Mouse (Mus musculus) embryo, embryonic 10 days (tissue): Measurements from ENCODE around the gene Specc1l.

Experiments
- DNase-seq: peaks from one replicate; pipeline ENCODE4 v3.0.0-alpha.2; 2015; ENCODE audit warnings: low spot score

The Specc1l gene

DNA sequence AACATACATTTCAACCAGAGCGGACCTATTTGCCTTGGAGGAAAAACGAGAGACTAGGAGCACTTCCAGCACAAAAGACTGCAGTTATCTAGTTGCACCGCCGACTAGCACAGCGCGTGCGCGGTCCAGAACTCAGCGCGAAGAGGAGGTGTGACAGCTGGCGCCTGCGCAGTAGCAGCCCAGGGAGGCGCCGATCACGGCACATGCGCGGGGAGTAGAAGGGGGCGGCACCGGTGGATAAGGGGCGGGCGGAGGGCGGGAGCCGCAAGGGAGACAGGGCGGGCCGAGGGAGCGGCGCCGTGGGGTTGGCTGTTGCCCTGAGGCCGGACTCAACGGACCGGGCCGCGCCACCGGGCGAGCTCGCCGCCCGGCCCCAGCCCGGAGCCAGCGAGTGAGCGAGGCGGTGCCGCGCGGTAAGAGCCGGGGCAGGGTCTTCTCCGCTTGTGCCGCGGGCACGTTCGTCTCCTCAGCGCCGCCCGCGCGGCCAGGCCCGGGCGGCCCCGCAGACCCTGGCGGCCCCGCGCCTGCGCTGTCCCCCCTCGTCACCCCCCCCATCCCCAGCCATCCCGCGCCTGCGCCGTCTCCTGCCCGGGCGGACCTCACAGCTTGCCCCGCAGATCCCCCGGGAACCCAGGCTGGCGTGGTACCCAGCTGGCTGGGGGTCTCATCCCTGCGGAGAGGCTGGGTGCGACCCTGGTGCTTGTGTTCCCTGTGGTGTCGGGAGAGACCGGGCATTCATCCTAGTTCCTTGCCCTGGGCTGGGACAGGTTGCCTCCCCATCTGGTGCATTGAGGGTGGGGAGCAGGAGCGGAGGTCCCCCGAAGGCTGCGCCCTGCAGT, at the start of gene Specc1l:
Specc1l (plus strand) TSS at position 267 of the 839 bp plus-strand sequence.
- peak; percentile 97 for DNase-seq

DNA sequence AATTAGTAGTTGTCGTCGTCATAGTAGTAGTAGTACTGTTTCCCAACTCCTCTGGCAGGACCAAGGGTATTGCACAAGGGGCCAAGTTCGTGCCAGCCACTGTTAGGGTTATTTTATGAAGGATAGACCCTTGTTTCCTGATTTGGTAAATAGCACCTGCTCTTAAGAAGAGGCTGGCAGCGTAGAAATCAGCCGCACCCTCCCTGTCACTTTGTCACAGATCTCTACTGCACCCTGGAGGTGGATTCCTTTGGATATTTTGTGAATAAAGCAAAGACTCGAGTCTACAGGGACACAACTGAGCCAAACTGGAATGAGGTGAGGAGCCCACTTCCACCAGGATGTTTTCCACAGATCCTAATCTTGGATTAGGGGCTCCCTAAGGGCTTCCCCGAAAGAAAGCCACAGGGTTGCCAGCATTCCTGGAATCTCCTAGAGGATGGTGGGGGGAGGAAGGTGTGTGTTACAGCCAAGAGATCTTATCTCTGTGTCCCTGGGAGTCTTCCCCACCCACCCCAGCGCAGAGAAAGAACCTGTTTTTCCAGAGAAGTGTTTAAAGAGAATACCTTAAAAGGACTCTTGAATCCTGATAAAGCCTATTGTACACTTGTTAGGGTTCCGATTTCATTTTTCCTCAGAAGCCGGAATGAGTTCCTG, 45.9 kb upstream of the Specc1l start:
- no peak for DNase-seq

DNA sequence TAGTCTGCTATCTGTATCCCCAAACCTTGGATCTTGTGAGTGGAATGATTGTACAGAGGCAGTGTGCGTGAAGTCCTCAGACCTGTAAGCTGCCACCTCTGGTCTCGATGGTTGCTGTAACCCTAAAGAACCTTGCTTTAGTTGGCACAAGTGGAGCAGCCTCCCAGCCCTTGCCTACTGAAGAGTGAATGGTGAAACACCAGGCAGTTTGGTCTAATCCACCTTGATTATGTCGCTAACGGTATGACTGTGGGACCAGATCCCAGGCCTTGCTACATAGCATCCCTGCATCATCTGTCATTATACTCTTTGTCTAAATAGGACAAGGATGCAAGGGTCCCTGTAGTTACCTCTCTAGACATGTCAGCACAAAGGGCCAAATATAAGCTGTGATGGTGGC, 45.3 kb upstream of the Specc1l start:
- no peak for DNase-seq

DNA sequence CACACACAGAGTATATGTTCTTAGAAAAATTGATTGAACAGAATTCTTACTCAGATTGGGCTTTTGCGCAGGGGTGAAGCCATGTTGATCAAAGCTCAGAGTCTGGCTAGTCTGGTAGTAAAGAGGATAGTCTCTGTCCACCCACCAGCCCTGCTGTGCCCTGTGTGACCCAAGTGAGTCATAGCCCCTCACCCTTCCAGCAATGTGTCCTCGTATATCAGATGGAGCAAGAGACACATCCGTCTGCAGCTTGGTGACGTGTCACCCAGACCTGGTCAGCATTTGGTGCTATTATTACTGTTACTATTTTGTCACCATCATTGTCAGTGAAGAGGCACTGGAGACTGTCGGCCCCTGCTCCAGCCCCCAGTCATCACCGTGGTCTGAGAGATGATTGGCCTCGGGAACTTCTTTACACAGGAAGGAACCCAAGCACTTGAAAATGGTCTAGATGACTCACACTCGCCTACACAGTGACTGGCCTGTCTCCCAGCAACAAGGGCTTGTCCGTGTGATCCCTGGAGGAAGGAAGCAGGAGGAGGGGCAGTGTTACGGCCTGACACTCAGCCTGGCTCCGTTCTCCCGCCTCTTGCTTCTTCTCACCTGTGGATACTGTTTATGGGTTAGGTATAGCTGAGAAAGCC, 41.5 kb upstream of the Specc1l start:
- no peak for DNase-seq

DNA sequence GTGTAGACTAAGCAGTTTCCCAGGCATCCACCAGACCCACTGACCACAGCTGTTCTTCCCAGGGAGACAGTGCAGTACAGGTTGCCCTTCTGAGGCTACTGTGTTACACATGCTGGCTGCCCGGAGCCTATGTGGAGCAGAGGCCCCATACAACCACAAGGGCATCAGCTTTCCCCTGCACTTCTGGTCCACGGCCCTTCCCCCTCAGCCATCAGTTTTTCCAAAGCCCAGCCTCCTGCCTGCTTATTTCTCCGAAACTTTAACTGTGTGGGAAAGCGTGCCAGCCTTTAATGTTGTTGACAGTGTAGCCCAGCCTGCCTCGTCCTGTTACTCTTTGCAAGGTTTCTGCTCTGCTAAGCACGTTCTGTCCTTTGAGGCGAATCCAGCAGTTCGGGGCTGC, 38.8 kb upstream of the Specc1l start:
- no peak for DNase-seq

DNA sequence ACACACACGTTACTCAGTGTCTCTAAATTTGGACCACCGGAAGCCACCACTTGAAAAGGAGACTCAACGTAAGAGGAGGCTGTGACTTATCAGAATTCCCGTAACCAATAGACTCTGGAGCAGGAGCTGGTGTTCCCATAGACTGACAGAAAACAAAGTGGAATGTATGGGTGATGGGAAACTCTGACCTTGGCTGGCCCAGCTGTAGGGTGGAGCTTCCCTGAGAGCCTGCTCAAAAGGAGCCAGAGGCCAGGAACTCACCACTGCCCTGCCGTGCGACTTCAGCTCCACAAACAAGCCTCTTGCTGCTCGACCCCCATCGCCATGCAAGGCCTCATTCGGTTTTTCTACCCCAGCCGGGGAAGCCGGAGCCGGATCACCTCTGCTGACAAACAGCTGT, 38.2 kb upstream of the Specc1l start:
- DNase-seq: no peak

DNA sequence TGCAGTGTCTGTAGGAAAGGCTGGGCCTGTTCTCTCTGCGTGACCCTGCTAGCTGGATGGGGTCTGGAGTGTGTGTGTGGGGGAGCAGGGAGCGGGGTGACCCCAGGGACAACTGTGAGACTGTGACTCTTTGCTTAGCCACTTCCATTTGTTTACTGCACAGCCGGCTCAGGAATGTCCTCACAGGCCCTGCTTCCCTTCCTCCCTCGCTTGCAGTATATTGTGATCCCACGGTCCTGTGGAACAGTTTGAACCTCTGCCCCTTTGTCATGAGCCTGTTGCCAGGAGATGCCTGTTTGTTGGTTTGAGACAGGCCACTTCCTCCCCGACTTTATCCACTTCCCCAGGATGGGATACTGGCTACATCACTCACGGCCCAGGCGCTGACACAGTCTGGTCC, 35.4 kb upstream of the Specc1l start:
- DNase-seq: no peak

DNA sequence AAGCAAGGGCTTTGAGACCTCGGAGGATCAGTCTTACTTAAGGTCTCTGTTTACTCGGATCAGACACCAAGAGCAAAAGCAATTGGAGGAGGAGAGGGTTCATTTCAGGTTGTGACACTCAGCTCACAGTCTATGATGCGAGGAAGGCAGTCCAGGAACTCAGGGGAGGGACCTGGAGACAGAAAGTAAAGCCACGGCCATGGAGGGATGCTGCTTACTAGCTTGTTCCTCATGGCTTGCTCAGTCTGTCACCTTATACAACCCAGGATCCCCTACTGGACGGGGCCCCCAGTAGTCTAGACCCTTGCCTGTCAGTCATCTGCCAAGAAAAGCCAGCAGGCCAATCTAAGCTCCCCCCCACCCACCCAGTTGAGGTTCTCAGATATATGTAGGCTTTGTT, 33.0 kb upstream of the Specc1l start:
- no peak for DNase-seq

DNA sequence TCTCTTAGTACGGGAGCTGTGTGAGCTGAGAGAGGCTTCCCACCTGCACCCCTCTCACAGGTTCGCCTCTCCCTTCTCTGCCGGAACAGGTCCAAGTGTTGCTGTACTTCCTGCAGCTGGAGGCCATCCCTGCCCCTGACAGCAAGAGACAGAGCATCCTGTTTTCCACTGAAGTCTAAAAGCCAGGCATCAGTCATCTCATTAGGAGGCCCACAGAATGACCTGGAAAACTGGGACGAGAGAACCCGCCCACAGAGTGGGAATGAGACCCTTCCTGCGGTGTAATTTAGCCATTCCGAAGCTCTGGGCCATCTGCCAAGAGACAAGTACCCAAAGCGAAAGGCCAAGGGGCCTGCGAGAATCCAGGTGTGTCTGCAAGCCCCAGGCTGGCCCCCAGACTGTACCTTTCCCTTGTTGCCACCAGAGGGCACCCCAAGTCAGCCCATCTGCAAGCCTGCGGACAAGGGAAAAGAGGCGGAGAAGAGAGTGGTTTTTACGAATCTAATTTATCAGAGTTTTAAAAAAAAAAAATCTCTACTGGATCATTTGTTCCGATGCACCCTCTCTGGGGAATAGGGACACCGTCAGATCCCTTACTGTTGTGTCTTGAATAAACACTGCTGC, 29.6 kb upstream of the Specc1l start:
- peak; percentile 68 for DNase-seq

DNA sequence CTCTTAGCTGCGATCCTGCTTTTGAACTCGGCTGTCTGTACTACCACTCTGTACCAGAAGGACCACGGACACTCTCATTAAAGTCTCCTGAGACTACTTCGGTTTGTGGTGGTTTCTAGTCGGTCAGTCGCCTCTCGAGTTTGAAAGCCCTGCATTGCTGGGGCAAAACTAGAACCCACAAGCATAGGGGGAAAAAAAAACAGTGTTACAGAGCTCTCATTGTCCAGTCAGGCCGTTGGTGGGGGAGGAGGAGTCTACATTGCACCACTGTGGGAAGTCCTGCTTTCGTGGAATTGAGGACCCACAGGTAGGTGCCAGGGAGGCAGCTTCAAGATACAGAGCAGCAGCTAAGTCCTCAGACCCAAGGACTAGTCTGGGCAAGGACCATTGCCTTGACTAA, 27.0 kb upstream of the Specc1l start:
- no peak for DNase-seq

DNA sequence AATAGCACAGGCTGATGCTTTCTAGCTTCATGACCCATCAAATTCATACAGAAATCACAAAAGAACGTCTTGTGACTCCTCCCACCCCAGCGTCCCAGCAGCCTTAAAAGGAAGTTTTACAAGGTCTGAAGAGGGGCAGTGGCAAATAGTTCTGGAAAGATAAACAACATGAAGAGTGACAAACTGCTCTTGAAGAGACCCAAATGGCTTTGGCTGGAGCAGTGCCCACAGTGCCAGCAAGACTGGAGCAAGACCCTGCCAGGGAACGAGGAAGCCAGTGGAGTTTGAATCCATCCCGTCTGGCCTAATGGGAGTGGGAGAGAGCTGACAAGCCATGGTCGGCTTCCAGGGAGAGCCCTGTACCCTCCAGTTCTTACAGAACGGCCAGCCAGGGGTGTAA, 25.3 kb upstream of the Specc1l start:
- no peak for DNase-seq

DNA sequence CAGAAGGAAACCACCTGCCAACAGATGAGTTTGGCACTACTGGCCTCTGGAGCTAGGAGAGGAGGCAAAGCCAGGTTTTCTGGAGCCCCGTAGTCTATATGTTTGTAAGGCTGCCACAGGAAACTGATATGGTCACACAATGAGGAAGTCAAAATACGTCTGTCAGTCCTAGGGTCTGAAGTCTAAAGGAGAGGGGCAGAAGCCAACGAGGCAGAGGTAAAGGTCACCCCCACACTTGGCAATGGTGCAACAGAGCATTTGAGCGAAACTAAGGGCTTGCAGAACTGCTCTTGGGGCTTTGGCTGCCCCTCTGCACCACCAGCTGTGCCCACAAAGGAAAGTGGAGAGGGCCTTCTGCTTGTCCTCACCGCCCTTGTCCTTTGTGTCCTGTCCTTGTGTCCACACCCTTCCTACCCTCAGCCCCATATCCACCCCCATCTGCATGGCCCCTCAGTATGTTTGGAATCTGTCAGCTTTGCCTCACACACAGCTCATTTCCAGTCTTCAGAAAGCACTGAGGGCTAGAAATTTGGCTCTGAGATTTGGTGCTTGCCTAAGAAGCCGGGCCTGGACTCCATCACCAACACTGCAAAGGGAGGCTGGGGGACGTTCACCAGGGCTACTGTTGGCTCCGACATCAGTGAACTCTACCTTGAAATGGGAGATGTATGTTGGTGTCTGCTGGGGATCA, 24.4 kb upstream of the Specc1l start:
- DNase-seq: no peak

DNA sequence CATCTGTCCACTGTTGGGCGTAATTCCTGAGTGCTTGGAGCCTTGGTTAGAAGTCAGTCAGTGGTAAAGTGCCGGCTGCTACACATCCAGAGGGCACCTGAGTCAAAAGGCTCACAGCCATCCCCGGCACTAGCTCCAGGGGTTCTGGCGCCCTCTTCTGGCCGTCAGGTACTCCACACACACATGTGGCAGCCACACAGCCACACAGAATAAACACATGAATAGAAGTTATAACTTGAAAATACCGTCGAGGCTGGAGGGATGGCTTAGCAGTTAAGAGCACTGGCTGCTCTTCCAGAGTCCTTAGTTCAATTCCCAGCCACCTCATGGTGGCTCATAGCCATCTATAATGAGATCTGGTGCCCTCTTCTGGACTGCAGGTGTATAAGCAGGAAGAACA, 20.2 kb upstream of the Specc1l start:
- no peak for DNase-seq

DNA sequence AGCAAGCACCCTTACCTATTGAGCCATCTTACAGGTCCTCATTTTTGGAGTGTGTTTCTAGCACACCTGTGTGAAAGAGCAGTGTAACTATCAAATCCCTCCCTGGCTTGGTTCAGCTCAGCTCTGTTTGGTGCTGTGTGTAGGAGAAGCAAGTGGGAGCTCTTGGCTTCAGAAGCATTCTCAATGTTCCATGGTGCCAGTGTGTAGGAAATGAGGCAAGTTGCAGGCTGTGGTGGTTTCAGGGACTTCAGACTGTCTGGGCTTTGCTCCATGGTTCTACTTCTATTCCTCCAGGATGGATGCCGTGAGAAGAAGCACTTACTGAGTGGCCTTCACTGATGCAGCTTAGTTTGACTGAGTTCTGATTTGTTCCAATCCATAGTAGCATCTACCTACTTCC, 14.1 kb upstream of the Specc1l start:
- no peak for DNase-seq

DNA sequence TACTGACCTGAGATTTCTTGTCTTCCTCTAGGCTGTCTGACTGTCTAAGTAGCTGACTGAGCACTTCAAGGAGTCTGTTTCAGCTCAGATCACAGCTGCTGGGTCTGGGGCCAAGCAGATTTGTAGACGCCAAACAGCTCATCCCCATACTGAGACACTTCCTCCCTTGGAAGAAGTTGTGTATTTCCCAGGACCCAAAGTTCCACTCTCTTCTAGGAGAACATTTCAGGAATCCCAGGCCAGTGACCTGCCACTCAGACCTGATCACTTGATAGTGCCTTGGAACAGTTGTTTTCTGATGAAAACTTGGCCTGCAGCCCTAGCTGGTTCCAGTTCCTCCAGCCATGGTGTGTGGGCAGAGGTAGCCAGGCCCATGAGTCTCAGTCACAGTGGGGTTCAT, 11.1 kb upstream of the Specc1l start:
- DNase-seq: no peak

DNA sequence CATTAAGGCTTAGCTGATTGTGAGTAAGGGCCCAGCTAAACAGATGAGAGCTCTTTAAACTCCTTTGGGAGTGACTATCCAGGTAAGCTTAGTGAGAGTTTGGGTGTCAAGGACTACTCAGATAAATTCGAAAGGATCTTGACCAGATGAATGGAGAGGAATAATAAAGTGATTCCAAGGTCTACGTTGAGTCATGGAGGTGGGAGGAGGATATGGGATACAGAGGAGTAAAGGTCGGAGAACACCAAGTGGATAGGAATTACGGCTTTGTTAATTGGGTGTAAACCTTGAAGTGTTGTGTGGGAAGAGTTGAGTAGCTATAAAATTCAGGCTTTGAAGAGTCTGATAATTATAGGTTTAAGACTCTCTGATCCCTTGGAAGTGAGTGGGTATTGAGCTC, 5.7 kb upstream of the Specc1l start:
- DNase-seq: no peak

DNA sequence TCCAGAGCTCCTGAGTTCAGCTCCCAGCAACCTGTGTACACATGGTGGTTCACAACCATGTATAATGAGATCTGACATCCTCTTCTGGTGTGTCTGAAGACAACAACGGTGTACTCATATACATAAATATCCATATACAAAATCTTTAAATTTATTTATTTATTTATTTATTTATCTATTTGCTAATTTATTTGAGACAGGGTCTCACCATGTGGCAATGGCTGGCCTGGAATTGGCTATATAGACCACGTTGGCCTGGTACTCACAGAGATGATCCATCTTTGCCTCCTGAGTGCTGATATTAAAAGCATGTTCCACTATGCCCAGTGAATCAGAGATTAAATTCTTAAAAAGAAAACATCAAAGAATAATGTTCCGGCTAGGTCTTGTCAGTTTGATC, 1.0 kb upstream of the Specc1l start:
- DNase-seq: no peak

DNA sequence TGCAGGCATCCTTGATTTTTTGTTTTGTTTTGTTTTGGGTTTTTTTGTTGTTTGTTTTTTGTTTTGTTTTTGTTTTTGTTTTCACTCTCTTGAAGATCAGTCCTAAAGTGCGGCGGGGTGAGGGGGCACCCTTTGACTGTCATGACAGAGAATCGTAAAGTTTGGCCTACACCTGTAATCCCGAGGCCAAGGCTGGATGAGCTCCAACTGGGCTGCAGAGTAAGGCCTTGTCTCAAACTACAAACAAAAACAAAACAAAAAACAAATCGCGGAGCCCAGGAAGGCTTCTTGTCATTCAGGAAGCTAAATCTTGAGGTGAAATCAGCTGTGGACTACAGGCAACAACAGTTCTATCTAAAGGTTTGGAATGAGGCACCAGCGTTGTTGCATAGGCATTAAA, 1.1 kb downstream of the Specc1l start:
- DNase-seq: no peak

DNA sequence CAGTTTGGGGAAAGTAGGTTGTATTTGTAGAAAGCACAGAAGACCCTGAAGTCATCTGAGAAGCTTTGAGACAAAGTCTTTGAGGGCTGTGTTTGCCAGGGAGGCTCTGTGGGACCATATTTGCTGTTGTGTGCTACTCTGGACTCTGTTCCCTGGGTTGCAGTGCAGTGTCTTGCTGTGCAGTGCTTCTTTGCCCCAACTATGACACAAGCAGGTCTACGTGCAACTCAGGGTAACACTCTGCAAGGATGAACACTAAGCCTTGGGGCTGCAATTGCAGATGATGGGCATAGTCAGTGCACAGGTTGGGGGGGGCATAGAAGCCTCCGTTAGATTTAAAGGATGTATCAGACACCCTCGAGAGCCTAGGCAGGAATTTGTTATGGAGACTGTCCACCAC, 8.8 kb downstream of the Specc1l start:
- no peak for DNase-seq

DNA sequence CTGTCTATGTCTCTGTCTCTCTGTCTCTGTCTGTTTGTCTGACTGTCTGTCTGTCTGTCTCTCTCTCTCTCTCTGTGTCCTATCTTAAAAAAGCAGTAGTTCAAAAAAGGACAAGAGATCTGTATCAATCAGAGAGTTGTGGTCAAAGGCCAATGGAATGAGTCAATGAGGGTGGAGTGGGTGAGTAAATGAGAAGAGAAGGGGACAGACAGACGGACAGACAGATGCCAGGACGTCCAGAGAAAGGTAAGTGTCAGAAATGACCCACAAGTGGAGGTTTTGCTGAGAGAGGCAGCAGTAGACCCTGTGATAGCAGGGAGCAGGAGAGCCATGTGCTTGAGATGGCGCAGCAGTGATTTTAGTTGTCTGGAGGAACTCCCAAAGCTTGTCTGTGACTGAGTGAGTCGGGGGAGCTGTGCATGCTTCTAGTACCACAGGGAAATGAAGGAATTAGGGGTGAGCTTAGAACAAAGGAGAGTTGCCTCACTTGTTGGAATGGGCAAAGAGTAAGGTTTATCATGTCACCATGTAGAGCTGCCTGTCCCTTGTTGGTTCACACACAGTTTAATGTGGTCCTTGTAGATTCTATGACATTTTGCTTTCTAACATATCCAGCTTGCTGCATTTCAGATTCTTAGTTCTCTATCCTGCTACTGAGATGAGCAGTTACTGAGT, 10.2 kb downstream of the Specc1l start:
- no peak for DNase-seq

DNA sequence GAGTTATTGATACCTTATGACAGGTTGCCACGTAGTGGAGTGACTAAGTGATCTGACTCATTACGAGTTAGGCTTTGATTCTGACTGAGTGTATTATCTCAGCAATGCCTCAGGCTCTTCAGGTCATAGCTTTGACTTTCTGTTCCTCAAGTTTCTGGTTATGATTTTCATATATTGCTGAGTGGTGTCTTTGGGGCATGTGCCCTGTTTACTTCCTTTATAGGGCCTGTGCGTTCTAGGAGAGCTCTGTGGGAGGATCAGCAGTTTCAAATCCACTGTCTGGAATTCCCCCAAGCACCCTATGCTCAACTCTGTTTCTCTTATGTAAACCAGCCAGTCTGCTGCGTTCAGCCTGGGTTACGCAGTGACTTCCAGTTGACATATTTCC, 10.7 kb downstream of the Specc1l start:
- no peak for DNase-seq

DNA sequence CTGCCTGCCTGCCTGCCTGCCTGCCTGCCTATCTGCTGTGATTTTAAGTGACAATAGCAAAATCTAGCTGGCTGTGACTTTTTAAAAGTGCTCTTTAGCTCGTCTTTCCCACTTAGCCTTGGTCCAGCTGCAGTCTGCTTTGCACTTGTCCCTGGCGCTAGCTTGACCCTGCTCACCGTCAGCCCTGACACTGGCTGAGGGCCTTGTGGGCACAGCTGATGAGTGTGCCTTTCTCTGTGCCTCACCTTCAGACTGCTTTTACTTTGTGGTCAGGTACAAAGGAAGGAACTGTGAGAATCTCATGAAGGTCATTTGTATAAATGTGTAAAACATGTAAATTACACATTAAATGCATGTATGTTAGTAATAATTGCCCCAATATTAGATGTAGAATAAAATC, 12.3 kb downstream of the Specc1l start:
- no peak for DNase-seq
